Mouse (Mus musculus) embryonic stem cell, embryonic (primary cell): ENCODE data around the gene Chfr.
"Not testable (repeated sequence)": the region's sequence is repeated elsewhere in the genome, so short reads cannot be mapped to it uniquely, and the experiment has no call there.

ENCODE experiments used
- CTCF ChIA-PET, 4 experiments: fragments of 300-600 bp in 2 of 4; fragments of 350-600 bp in 2 of 4; sonication (Branson Sonifier 250); formaldehyde crosslinking; loops; one replicate each; lab custom pipeline; 2022; ENCODE audit warnings: inconsistent platforms in 2 of 4; lab: Charles Lee
- POLR2A ChIA-PET, 4 experiments: fragments of 300-600 bp in 2 of 4; fragments of 350-600 bp in 2 of 4; sonication (Branson Sonifier 250); formaldehyde crosslinking; loops; one replicate each; lab custom pipeline; 2022; ENCODE audit warnings: antibody characterized with exemption in 4 of 4, inconsistent platforms in 1 of 4; lab: Charles Lee

Gene Chfr

DNA sequence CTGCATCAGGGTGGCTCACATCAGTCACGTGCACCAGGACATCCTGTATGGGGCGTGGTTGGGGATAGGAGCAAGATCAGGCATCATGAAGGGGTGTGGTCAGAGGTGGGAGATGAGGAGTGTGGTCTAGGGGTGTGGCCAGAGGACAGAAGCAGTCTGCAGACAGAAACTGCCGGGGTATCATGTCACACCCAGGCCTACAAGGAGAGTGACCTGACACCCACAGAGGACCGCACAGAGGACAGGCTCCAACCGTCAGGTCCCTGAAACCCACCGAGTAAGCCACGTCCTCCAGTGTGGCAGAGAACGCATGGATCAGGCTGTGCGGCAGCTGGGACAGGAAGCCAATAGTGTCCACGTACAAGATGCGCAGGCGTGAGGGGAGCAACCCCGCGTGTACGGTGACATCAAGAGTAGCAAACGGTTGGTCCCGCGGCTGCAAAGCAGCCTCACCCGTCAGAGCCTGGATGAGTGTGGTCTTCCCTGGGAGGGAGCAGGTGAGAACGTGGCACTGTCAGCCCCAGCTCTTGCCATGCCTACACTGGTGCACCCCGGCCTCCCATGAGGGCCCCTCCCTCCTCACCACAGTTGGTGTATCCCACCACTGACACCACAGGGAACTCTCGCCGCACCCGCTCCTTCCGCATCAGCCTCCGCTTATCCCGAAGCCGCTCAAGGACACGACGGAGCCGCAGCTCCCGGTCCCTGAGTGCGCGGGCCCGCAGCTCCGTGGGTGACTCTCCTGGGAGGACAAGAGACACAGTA is 30.8 kb upstream of the Chfr start:
- CTCF ChIA-PET: no interaction called here
- POLR2A ChIA-PET: interaction anchor here in 3 of 4 experiments (0.6 to 2.8 kb wide), 20 partner anchors 10 to 1480 kb away, joined by 3 to 36 read pairs (median 4); partner anchors contain the start of genes Gm35315 (in 2 of the 3), Pole (in 2 of the 3), Pxmp2 (in 2 of the 3) and Ankle2 (in 1 of the 3)

DNA sequence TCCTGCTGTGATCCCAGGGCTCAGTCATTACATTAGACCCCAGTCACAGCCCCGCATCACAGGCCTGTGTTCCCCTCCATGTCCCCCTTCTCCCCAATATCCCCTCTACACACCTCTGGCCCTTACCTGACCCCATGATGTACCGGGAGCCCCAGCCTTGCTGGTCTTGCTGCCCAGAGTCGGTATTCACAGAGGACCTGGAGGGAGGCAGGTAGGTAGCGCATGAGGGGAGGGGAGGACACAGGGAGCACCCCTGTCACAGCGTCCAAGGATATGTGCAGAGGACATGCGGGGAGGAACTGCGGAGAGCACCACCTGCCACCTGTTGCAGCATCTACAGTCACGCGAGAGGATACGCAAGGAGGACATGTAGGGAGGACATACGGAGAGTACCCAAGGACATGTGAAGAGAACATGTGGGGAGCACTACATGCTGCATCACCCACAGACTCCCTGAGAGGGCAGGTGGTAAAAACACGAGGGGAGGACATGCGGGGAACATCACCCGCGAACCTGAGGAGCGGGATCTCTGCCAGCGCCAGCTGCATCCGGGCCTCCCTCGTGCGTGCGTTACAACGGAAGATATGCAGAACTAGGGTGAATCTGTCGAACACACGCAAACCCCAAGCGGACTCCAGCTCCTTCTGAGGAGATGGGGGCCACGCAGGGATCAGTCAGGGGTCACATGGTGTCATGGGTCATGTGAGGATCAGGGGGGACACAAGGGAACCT is 29.3 kb upstream of the Chfr start:
- ChIA-PET POLR2A (interaction anchor here in 3 of 4 experiments (0.7 to 3.5 kb wide), 27 partner anchors 7 to 533 kb away, joined by 3 to 36 read pairs (median 8); partner anchors contain the start of genes Gm35315 (in 3 of the 3), Chfr (in 2 of the 3), Ankle2 (in 1 of the 3) and Plcxd1 (in 1 of the 3)), CTCF (interaction anchor here in 1 of 4 experiments (1.1 kb wide), 1 partner anchor 163 kb away, joined by 3 read pairs; the partner anchor contains the start of gene Pgam5)

DNA sequence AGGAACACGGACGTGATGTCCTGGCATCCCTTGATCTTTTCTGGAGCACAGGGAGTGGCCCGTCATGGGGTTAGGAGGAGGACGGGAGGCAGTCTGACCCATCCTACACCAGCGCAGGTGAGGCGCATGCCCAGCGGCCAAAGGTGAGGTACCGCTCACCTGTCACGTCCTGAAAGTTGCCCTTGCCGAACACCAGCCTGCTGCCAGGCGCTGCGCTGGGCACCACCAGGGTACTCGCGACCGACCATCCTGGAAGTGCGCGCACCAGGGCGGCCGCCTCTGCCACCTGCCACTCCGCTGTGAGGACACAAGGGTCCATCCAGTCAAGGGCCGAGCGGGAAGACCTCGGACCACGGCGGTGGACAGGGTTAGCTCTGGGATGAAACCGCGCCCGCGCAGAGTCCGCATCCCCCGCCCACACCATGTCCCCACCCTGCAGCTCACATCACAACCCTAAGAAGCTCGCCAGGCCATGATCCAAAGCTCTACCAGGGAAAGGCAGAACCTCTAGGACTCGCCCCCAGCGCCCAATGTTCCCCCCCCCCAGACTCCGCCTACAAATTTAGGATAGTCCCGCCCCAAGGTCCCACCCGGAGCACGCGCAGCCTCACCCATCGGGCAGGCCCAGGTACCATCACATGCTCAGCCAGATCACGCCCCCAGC is 28.6 kb upstream of the Chfr start:
- POLR2A ChIA-PET: interaction anchor here in 3 of 4 experiments (0.6 to 3.5 kb wide), 49 partner anchors 8 to 555 kb away, joined by 3 to 32 read pairs (median 4); partner anchors contain the start of genes Gm35315 (in 3 of the 3), Pxmp2 (in 3 of the 3), Ankle2 (in 2 of the 3) and Chfr (in 2 of the 3)
- CTCF ChIA-PET: interaction anchor here in 1 of 4 experiments (0.6 to 1.1 kb wide), 2 partner anchors 12 to 162 kb away, joined by 3 read pairs; partner anchors contain the start of gene Pgam5

DNA sequence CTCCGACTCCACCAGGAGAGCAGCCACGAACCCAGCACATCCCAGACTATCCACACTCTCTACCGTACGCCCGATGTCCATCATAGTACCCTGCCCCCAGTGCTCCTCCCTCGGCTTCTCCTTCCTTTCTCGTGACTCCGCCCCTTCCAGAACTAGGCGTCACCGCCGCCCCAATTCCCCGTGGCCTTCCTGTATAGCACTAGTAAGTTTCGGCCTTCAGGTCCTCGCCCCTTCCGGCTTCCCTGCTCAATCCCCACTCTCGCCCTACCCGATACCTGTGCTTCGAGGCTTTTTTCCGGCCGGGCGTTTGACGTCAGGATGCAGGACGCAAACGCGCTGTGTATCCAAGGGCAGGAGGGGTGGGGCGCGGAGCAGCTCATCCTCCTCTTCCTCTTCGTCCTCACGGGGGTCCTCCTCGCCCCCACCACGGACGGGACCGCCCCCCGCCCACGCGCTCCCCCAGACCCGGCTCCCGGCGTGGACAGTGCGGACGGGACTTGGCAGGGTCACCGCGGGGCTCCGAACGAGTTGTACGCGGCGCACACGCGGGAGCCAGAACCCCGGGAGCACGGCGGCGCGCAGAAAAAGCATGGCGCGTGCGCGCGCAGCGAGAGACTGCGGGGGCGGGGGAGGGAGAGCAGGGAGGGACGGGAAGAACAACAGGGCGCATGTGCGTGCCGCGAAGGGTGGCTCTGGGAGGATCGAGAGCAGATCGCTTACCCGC is 27.9 kb upstream of the Chfr start, which contains the start of gene Gtpbp6:
Gene Gtpbp6, minus strand, starts transcription at position 617 of the 724 bp plus-strand sequence.
- ChIA-PET CTCF (interaction anchor here in 3 of 4 experiments (0.6 to 1.1 kb wide), 4 partner anchors 8 to 162 kb away, joined by 3 to 5 read pairs (median 4); partner anchors contain the start of gene Pgam5 (in 1 of the 3)), POLR2A (interaction anchor here in 3 of 4 experiments (0.6 to 3.5 kb wide), 49 partner anchors 8 to 556 kb away, joined by 3 to 32 read pairs (median 4); partner anchors contain the start of genes Ankle2 (in 3 of the 3), Gm35315 (in 3 of the 3), Pxmp2 (in 3 of the 3) and Chfr (in 2 of the 3))

DNA sequence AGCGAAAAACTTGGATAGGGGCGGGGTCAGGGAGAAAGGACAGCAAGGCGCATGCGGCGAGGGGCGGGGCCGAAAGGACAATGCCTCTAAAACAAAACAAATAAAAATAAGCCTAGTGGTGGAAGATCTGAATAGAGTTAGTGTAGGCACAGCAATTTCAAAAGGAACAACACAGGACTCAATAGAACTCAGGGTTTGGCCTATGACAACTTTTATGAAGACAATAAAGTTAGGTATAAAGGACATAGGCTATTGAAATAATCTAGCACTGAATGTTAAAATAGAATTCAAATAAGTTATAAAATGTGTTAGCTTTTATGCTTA is 27.4 kb upstream of the Chfr start:
- ChIA-PET CTCF (interaction anchor here in 2 of 4 experiments (0.6 to 0.7 kb wide), 2 partner anchors 8 to 57 kb away, joined by 4 to 5 read pairs; no protein-coding TSS in a partner anchor), POLR2A (interaction anchor here in 3 of 4 experiments (0.6 to 3.5 kb wide), 18 partner anchors 9 to 557 kb away, joined by 3 to 32 read pairs (median 6); partner anchors contain the start of genes Gm35315 (in 3 of the 3), Plcxd1 (in 2 of the 3), Ankle2 (in 1 of the 3) and Pole (in 1 of the 3))

DNA sequence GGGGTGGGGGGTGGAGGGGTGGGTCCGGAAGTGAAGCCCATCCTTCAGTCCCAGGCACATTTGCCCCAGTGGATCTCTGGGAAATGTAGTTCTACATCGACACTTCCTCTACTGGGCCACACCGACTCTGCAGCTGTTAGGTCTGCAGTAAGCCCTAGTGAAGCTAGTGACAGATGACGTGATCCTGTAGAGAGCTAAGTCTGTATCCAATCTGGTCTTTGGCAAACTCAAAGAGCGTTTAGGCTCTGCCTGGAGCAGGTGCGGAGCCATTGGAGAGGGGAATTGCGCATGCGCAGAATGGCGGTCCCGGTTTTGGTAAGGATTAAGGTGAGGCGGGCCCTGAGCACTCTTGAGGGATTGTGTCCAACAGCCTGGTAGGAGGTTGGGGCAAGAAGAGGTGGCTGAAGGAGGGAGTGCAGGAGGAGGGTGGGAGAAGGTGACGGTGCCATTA is 25.6 kb upstream of the Chfr start, which contains the start of gene Zfp605:
Gene Zfp605, plus strand, starts transcription at position 102 of the 451 bp plus-strand sequence.
- CTCF ChIA-PET: no interaction called here
- POLR2A ChIA-PET: interaction anchor here in 2 of 4 experiments (0.6 to 3.2 kb wide), 11 partner anchors 10 to 213 kb away, joined by 3 to 11 read pairs (median 3); partner anchors contain the start of gene Gm35315 (in 1 of the 2)

DNA sequence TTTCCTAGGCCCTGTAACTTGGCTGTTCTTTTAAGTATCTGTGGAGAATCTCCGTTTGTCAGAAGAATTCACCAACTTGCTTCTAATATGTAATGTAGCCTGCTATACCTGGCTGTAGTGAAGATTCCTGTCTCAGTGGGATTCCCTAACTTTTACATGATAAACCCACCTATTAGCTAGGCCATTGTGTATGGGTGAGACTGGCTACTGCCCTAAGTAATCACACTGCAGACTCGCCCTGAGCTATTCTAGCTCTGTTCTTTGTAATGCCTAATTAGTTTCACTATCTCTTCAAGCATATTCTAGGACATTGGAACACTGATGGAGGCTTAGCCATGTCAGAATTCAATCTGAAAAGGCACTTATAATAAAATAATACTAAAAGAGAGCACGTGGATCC is 13.3 kb upstream of the Chfr start:
- CTCF ChIA-PET: not testable (repeated sequence)
- POLR2A ChIA-PET: interaction anchor here in 3 of 4 experiments (0.6 to 3.6 kb wide), 12 partner anchors 13 to 482 kb away, joined by 3 to 16 read pairs (median 4); partner anchors contain the start of genes Chfr (in 2 of the 3), Plcxd1 (in 2 of the 3), Gm35315 (in 1 of the 3) and Gtpbp6 (in 1 of the 3)

DNA sequence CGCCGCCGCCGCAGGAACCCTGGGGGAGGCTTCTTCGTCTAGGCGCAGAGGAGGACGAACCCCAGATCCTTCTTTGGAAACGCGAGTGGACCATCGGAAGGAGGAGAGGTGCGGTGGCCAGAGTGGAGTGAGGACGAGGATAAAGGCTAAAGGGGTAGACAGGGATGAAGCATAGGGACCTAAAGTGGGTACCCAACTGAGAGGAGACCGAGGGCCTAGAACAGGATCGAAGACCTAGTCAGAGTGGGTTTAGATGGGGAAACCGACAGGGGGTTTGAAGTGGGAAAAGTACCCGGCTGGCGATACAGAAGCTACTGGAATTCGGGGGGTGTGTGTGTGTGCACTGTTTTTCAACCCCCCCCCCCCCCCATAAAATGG is 434 bp downstream of the Chfr start:
- CTCF ChIA-PET: interaction anchor here in 1 of 4 experiments (0.7 kb wide), 1 partner anchor 467 kb away, joined by 4 read pairs; no protein-coding TSS in a partner anchor
- POLR2A ChIA-PET: interaction anchor here in 3 of 4 experiments (0.6 to 4.0 kb wide), 30 partner anchors 11 to 588 kb away, joined by 3 to 16 read pairs (median 4); partner anchors contain the start of genes Gm35315 (in 2 of the 3), Pole (in 2 of the 3), Pxmp2 (in 2 of the 3) and Crlf2 (in 1 of the 3)

DNA sequence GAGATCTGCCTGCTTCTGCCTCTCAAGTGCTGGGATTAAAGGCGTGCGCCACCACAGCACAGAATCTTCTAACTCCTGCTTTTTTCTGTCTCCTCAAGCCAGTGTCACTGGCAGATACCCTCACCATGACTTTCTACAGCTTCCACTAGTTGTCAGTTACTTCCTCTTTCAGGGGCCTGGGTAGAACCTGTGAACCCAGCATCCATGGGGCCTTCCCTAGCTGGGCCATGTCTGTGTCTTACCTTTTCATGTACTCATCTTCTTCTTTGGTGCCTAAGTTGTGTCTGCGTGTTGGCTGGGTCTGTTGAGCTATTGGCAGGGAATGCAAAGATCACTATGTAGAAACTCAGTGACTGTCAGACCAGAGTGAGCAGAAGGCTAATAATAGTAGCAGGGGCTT is 2.2 kb downstream of the Chfr start:
- POLR2A ChIA-PET: interaction anchor here in 1 of 4 experiments (0.6 to 4.0 kb wide), 2 partner anchors 9 to 211 kb away, joined by 3 to 13 read pairs; no protein-coding TSS in a partner anchor

DNA sequence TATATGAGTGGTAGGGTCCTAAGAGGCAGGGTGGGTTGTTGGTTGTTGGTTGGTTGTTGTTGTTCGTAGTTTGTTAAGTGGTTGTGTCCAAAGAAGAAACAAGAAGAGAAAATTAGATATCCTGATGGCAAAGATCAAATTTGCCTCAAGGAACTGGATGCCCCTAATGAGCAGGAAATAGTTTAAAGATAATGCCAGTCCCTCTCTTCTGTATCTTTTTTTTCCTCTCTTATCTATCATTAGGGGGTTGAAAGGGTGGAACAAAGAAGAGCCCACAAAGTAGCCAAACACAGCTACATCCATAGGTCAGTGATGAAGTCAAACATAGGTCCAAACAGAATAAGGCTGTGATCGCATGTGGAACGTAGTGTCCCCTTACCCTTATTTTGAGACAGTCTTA is 3.7 kb downstream of the Chfr start:
- POLR2A ChIA-PET: interaction anchor here in 1 of 4 experiments (0.8 to 1.7 kb wide), 3 partner anchors 19 to 54 kb away, joined by 3 to 6 read pairs (median 3); partner anchors contain the start of gene Gm35315
- CTCF ChIA-PET: no interaction called here

More for the DNA sequence above, 2.2 kb downstream of the Chfr start:
- CTCF ChIA-PET: no interaction called here

DNA sequence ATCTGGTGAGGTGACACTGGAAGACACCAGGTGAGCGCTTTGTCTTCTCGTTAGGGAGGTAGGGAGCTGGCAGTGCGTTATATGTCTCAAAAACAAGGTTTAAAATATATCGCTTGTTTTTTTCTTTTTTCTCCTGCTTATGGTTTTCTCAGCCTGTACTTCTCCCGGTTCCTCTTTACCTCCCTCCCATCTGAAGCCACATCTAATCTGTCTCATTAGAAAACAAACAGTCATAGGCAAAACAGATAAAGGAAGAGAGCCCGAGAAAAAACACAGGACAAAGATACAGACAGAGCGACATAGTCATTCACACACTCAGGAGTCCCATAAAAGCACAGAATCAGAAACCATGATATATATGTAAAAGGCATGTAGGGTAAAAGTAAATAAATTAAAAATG is 4.8 kb downstream of the Chfr start:
- ChIA-PET CTCF (no interaction called here), POLR2A (interaction anchor here in 1 of 4 experiments (1.2 kb wide), 1 partner anchor 23 kb away, joined by 3 read pairs; no protein-coding TSS in a partner anchor)

DNA sequence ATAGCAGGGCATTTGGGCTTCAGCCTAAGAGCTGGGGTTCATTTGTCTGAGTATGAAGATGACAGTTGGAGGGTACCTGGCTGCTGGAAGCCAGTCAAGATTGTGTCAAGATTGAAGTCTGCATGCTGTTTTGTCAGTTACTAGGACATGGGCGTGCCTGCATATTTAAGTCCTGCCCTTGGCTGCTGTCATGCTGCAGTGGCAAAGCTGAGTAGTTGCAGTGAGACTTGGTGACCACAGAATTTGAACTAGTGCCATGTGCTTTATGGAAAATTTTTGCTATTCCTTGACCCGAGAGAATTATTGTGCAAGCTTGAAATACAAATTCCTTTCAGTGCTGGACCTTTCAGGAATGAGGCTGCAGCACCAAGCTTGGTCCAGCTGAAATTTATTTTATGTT is 6.7 kb downstream of the Chfr start:
- ChIA-PET CTCF (interaction anchor here in 1 of 4 experiments (0.6 to 0.8 kb wide), 2 partner anchors 23 to 25 kb away, joined by 4 read pairs; no protein-coding TSS in a partner anchor), POLR2A (interaction anchor here in 3 of 4 experiments (0.7 to 1.2 kb wide), 4 partner anchors 12 to 35 kb away, joined by 3 read pairs; no protein-coding TSS in a partner anchor)

DNA sequence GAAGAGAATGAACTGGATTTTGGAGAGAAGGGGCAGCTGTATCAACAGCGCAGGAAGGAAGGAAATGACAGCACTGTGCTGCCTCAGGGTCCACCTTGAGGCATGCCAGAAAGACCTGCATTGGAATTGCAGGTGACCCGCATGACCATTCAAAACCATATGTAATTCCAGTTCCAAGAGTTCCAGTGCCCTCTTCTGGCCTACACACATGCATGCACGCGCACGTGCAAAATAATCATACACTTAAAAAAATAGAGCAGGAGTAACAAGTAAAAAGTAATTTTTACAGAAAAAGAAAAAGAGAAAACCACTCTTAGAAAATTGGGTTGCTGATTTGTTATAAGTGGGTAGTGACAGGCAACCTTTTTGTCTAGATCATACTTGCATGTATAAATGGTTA is 7.4 kb downstream of the Chfr start:
- ChIA-PET POLR2A (interaction anchor here in 2 of 4 experiments (1.0 to 1.2 kb wide), 3 partner anchors 14 to 36 kb away, joined by 3 read pairs; no protein-coding TSS in a partner anchor), CTCF (interaction anchor here in 1 of 4 experiments (0.8 kb wide), 1 partner anchor 23 kb away, joined by 4 read pairs; no protein-coding TSS in a partner anchor)

DNA sequence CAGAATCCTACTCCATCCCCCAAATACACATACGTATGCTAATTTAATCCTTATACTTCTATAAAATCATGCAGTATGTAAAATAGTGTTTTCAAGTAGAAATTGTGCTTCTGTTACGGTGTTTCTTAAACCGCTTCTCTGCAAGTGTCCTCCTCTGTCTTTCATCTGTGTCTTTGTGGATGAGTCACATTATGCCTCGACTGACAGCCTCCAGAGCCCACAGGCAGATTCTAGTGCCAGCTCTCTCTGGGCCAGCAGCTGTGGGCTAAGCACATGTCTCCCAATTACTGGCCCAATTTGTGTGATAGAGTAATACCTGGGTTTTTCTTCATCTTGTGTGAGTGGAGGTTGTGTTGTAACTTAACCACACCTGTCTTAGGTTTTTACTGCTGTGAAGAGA is 33.7 kb downstream of the Chfr start:
- POLR2A ChIA-PET: no interaction called here
- CTCF ChIA-PET: no interaction called here

DNA sequence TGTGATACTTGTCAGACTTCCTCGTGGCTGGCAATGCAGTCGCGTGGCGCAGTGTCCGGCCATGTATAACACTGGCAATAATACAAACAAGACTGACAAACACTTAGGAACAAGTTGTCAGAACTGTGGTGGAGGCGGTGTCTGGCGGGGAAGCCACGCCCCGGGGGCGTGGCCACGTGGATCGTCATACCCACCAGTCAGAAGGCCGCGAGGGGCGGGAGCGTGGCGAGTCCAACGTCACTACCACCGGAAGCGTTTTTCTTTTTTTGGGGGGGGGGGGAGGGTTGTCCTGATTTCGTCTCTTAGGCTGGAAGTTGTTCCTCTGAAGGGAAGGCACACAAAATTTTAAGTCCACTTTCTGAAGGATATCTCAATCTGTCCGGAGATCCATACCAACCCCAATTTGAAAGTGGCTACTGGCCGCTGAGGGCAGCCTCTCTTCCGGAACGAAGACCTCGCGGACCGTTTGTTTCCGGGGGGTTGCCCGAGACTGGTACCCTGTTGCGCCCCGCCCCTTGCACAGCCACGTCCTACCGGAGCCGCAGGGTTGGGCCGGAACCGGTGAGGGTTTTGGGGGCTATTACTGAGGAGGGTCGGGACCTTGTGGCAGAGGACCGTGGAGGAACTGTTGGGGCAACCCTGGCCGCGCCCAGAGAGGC is 40.8 kb downstream of the Chfr start, which contains the start of gene Golga3:
Gene Golga3, plus strand, starts transcription at position 340 of the 659 bp plus-strand sequence.
- ChIA-PET CTCF (no interaction called here), POLR2A (interaction anchor here in 2 of 4 experiments (0.7 to 2.6 kb wide), 12 partner anchors 8 to 618 kb away, joined by 3 to 16 read pairs (median 3); partner anchors contain the start of genes Ankle2 (in 2 of the 2), Chfr (in 1 of the 2), Crlf2 (in 1 of the 2) and Pole (in 1 of the 2))
